Mouse (Mus musculus) forebrain, embryonic 13.5 days (tissue): ENCODE results near the gene Tspan15. TPM values are rescaled to one million over a fixed set of nuclear protein-coding genes. Genes with fewer than 3 reads are reported as not detected.

ENCODE experiments used
- ATAC-seq: fragments of 200-750 bp; cut with Nextera tagmentation; 2 replicates; pipeline ENCODE4 v1.8.0; 2017
- H3K27ac ChIP-seq: fragments of 300-500 bp; sonication (generic); 2 replicates; pipeline ENCODE4 v1.5.1; 2015; ENCODE audit warnings: inconsistent platforms, mild to moderate bottlenecking, moderate library complexity
- H3K27me3 ChIP-seq: fragments of 300-500 bp; sonication (generic); 2 replicates; pipeline ENCODE4 v1.6.1; 2015; ENCODE audit warnings: mild to moderate bottlenecking, inconsistent platforms
- H3K36me3 ChIP-seq: fragments of 300-500 bp; sonication (generic); 2 replicates; pipeline ENCODE4 v1.6.1; 2015; ENCODE audit warnings: mild to moderate bottlenecking, inconsistent platforms; ENCODE audit not compliant: poor library complexity, severe bottlenecking
- H3K4me1 ChIP-seq: fragments of 300-500 bp; sonication (generic); 2 replicates; pipeline ENCODE4 v1.6.1; 2015; ENCODE audit warnings: inconsistent platforms
- H3K4me2 ChIP-seq: fragments of 300-500 bp; sonication (generic); 2 replicates; pipeline ENCODE4 v1.6.1; 2015; ENCODE audit warnings: inconsistent platforms, mild to moderate bottlenecking, moderate library complexity
- H3K4me3 ChIP-seq: fragments of 300-500 bp; sonication (generic); 2 replicates; pipeline ENCODE4 v1.5.1; 2015; ENCODE audit warnings: mild to moderate bottlenecking, inconsistent platforms
- H3K9ac ChIP-seq: fragments of 300-500 bp; sonication (generic); 2 replicates; pipeline ENCODE4 v1.6.1; 2015; ENCODE audit warnings: mild to moderate bottlenecking, inconsistent platforms
- H3K9me3 ChIP-seq: fragments of 300-500 bp; sonication (generic); replicated peaks from 2 replicates; pipeline ENCODE4 v1.6.1; 2016; ENCODE audit warnings: inconsistent platforms
- WGBS: fragments of 180-500 bp; shearing (Covaris S2); methylation state at CpG from one replicate; pipeline ENCODE4 v1.1.7; 2015; 5-methylcytosine and 5-hydroxymethylcytosine counted together
- polyA plus RNA-seq: library from polyadenylated mRNA; unstranded; fragments of >200 nt; fragmentation: Nextera tagmentation; extraction: Ambion mirVana; gene quantifications from 2 replicates; pipeline ENCODE4 v1.2.1, GENCODE M21; 2015

The Tspan15 gene
- polyA plus RNA-seq, 1 experiment from 2014 or later = 14.2 TPM

- WGBS = 81% methylated on average over 6 of the region's 6 CpGs
- Histone ChIP-seq H3K27me3 (no peaks in the 10 kb centered on the region), H3K4me1 (no peaks in the 10 kb centered on the region), H3K4me2 (no peak overlapping the region), H3K36me3 (no peaks in the 10 kb centered on the region), H3K27ac (no peak overlapping the region), H3K4me3 (no peak overlapping the region), H3K9me3 (no peaks in the 10 kb centered on the region), H3K9ac (no peak overlapping the region)
- no peak for ATAC-seq
Measured at GRCm38 (mm10) chr10:62224231-62224630, 6.8 kb downstream of the Tspan15 start.

- Histone ChIP-seq H3K4me3 (no peak overlapping the region), H3K27me3 (no peaks in the 10 kb centered on the region), H3K9ac (no peak overlapping the region), H3K36me3 (no peaks in the 10 kb centered on the region), H3K9me3 (no peaks in the 10 kb centered on the region), H3K27ac (no peak overlapping the region), H3K4me2 (no peak overlapping the region), H3K4me1 (no peaks in the 10 kb centered on the region)
- ATAC-seq = no peak
- 89% methylated on average over 17 of the region's 17 CpGs for WGBS
Measured at GRCm38 (mm10) chr10:62222777-62223176, 8.3 kb downstream of the Tspan15 start.

GRCm38 (mm10) chr10:62221647-62222046 lies 9.4 kb downstream of the Tspan15 start:
- H3K4me2 ChIP-seq = no peak overlapping the region
- H3K36me3 ChIP-seq = no peaks in the 10 kb centered on the region
- no peak overlapping the region for H3K4me3 ChIP-seq
- H3K9ac ChIP-seq = no peak overlapping the region
- no peak for ATAC-seq
- no peaks in the 10 kb centered on the region for H3K9me3 ChIP-seq
- no peaks in the 10 kb centered on the region for H3K4me1 ChIP-seq
- H3K27ac ChIP-seq = no peak overlapping the region
- no peaks in the 10 kb centered on the region for H3K27me3 ChIP-seq
- 85% methylated on average over 2 of the region's 2 CpGs for WGBS

GRCm38 (mm10) chr10:62220732-62221514 lies 10.1 kb downstream of the Tspan15 start:
- Histone ChIP-seq H3K36me3 (no peaks in the 10 kb centered on the region), H3K4me2 (no peak overlapping the region), H3K4me1 (no peaks in the 10 kb centered on the region), H3K27me3 (no peaks in the 10 kb centered on the region), H3K9me3 (no peaks in the 10 kb centered on the region), H3K4me3 (no peak overlapping the region), H3K9ac (no peak overlapping the region), H3K27ac (no peak overlapping the region)
- no peak for ATAC-seq
- WGBS = 79% methylated on average over 8 of the region's 8 CpGs

- Histone ChIP-seq H3K27me3 (no peaks in the 10 kb centered on the region), H3K4me2 (no peak overlapping the region), H3K4me1 (no peaks in the 10 kb centered on the region), H3K4me3 (no peak overlapping the region), H3K9me3 (no peaks in the 10 kb centered on the region), H3K9ac (no peak overlapping the region), H3K36me3 (no peaks in the 10 kb centered on the region), H3K27ac (no peak overlapping the region)
- 81% methylated on average over 7 of the region's 7 CpGs for WGBS
- no peak for ATAC-seq
Measured at GRCm38 (mm10) chr10:62218789-62219172, 12.3 kb downstream of the Tspan15 start.

GRCm38 (mm10) chr10:62218044-62218788 lies 12.8 kb downstream of the Tspan15 start:
- Histone ChIP-seq H3K4me2 (no peak overlapping the region), H3K9ac (no peak overlapping the region), H3K9me3 (no peaks in the 10 kb centered on the region), H3K27ac (no peak overlapping the region), H3K27me3 (no peaks in the 10 kb centered on the region), H3K36me3 (no peaks in the 10 kb centered on the region), H3K4me3 (no peak overlapping the region), H3K4me1 (no peaks in the 10 kb centered on the region)
- ATAC-seq = no peak
- WGBS = 91% methylated on average over 19 of the region's 19 CpGs

- no peak overlapping the region for H3K27ac ChIP-seq
- 39% methylated on average over 8 of the region's 8 CpGs for WGBS
- H3K9ac ChIP-seq = no peak overlapping the region
- H3K4me1 ChIP-seq = no peaks in the 10 kb centered on the region
- no peaks in the 10 kb centered on the region for H3K27me3 ChIP-seq
- no peak overlapping the region for H3K4me2 ChIP-seq
- H3K4me3 ChIP-seq = no peak overlapping the region
- H3K9me3 ChIP-seq = no peaks in the 10 kb centered on the region
- ATAC-seq = no peak
- H3K36me3 ChIP-seq = no peaks in the 10 kb centered on the region
Measured at GRCm38 (mm10) chr10:62217196-62217595, 13.9 kb downstream of the Tspan15 start.

GRCm38 (mm10) chr10:62216595-62216994 lies 14.5 kb downstream of the Tspan15 start:
- Histone ChIP-seq H3K4me1 (no peaks in the 10 kb centered on the region), H3K36me3 (no peaks in the 10 kb centered on the region), H3K27ac (no peak overlapping the region), H3K4me3 (no peak overlapping the region), H3K9ac (no peak overlapping the region), H3K9me3 (no peaks in the 10 kb centered on the region), H3K4me2 (no peak overlapping the region), H3K27me3 (no peaks in the 10 kb centered on the region)
- WGBS = 58% methylated on average over 5 of the region's 5 CpGs
- no peak for ATAC-seq

GRCm38 (mm10) chr10:62215633-62216032 lies 15.4 kb downstream of the Tspan15 start:
- Histone ChIP-seq H3K9me3 (no peaks in the 10 kb centered on the region), H3K9ac (no peak overlapping the region), H3K36me3 (no peaks in the 10 kb centered on the region), H3K4me3 (no peak overlapping the region), H3K4me1 (no peaks in the 10 kb centered on the region), H3K4me2 (no peak overlapping the region), H3K27me3 (no peaks in the 10 kb centered on the region), H3K27ac (no peak overlapping the region; the same call in 1 of the 2 replicates)
- 94% methylated on average over 8 of the region's 8 CpGs for WGBS
- no peak for ATAC-seq

- H3K9ac ChIP-seq = no peak overlapping the region
- H3K4me1 ChIP-seq = no peaks in the 10 kb centered on the region
- H3K4me2 ChIP-seq = no peak overlapping the region
- H3K27me3 ChIP-seq = no peaks in the 10 kb centered on the region
- no peak overlapping the region for H3K4me3 ChIP-seq
- H3K9me3 ChIP-seq = no peaks in the 10 kb centered on the region
- ATAC-seq = no peak
- 55% methylated on average over 5 of the region's 5 CpGs for WGBS
- H3K36me3 ChIP-seq = no peaks in the 10 kb centered on the region
- no peak overlapping the region for H3K27ac ChIP-seq
Measured at GRCm38 (mm10) chr10:62215169-62215616, 15.9 kb downstream of the Tspan15 start.

GRCm38 (mm10) chr10:62211310-62211709 lies 19.7 kb downstream of the Tspan15 start:
- 60% methylated on average over 6 of the region's 6 CpGs for WGBS
- H3K27me3 ChIP-seq = no peaks in the 10 kb centered on the region
- ATAC-seq = no peak
- no peak overlapping the region for H3K4me3 ChIP-seq
- no peak overlapping the region for H3K9ac ChIP-seq
- no peaks in the 10 kb centered on the region for H3K9me3 ChIP-seq
- H3K27ac ChIP-seq = no peak overlapping the region
- H3K36me3 ChIP-seq = no peaks in the 10 kb centered on the region
- H3K4me1 ChIP-seq = no peaks in the 10 kb centered on the region
- H3K4me2 ChIP-seq = no peak overlapping the region

GRCm38 (mm10) chr10:62208241-62208896 lies 22.7 kb downstream of the Tspan15 start:
- ATAC-seq = no peak
- Histone ChIP-seq H3K27ac (no peak overlapping the region), H3K9me3 (no peaks in the 10 kb centered on the region)

More at GRCm38 (mm10) chr10:62208241-62208896, 22.7 kb downstream of the Tspan15 start:
- 84% methylated on average over 10 of the region's 10 CpGs for WGBS
- Histone ChIP-seq H3K36me3 (no peaks in the 10 kb centered on the region), H3K9ac (no peak overlapping the region), H3K27me3 (no peaks in the 10 kb centered on the region), H3K4me2 (no peak overlapping the region), H3K4me3 (no peak overlapping the region), H3K4me1 (no peaks in the 10 kb centered on the region)
